Mouse (Mus musculus) testis, postnatal 10 days (tissue): ENCODE results near the gene Fam160a2.

Experiments used
- DNase-seq: peaks from one replicate; pipeline ENCODE4 v3.0.0; 2021; ENCODE audit warnings: low spot score

The Fam160a2 gene

DNA sequence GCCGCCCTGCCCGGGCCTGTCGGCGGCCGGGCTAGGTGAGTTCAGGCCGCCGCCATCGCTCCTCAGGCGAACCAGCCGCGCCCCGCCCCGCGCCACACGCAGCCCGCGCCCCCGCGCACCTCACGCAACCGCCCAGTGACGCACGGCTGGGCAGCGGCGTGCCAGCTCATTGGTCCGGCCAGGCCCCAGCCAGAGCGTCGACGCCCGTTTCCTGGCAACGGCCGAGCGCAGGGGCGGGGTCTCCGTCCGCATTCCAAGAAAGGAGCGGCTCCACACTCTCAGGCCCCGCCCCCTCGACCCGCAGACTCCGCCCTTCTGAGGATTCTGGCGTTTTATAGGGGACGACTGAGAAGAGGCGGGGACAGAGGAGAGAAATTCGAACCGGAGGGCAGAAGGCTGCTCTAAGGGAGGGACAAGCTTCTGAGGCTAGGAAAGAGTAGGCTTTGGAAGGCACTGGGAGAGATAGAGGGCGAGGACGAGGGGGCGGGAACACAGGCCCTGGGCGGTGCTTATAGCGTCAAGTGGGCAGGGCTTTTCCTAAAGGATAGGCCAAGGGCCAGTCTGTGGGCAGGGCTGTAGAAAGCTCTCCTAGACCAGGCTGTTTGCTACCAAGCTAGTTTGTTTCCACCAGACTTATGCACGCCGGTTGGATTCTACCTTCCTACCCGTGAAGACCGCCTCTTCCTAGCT is at the start of gene Fam160a2:
Gene Fam160a2 (minus strand): TSS at position 120 of the 690 bp plus-strand sequence.
- peak; percentile 100 for DNase-seq

GRCm38 (mm10) chr7:105445076-105445475 is 45.2 kb upstream of the Fam160a2 start:
- no peak for DNase-seq

- no peak for DNase-seq
Observed at GRCm38 (mm10) chr7:105441426-105441825, 41.6 kb upstream of the Fam160a2 start.

- DNase-seq = no peak
Observed at GRCm38 (mm10) chr7:105437979-105438772, 38.3 kb upstream of the Fam160a2 start.

GRCm38 (mm10) chr7:105434798-105435197 is 34.9 kb upstream of the Fam160a2 start:
- DNase-seq = peak; percentile 51

DNA sequence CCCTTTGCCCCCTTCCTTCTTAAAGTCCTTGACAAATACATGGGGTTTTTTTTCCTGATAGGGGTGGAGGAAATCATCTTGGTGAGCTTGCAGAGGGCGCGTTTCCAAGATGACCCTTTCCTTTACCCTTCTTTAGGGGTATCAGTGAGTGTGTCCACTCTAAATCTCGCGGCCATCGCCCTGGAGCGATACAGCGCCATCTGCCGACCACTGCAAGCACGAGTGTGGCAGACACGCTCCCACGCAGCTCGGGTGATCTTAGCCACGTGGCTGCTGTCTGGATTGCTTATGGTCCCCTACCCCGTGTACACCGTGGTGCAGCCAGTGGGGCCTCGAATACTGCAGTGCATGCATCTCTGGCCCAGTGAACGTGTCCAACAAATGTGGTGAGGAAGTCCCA is 34.0 kb upstream of the Fam160a2 start:
- DNase-seq = peak; percentile 49

DNA sequence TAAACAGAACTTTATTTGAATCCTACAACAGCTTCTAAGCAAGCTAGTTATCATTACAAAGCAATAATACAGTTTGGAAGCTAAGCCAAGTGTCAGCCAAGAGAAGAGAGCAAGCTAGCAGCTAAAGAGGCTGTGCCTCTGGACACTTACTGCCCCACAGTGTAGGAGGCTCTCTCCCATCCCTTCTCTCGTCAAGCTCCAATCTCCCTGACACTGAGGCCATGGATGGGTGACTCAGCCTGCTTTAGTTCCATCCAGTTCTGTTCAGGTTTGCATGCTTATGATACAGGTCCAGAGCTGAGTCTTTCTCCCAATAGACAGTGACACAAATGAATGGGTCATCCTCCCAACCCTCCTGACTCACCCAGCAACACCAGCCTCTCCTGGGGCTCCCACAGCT is 32.2 kb upstream of the Fam160a2 start:
- DNase-seq = no peak

GRCm38 (mm10) chr7:105426051-105426450 is 26.2 kb upstream of the Fam160a2 start:
- DNase-seq = no peak

GRCm38 (mm10) chr7:105425424-105426043 is 25.7 kb upstream of the Fam160a2 start, which contains the start of gene Cckbr:
Gene Cckbr, plus strand, starts transcription at chr7:105425731.
- no peak for DNase-seq

DNA sequence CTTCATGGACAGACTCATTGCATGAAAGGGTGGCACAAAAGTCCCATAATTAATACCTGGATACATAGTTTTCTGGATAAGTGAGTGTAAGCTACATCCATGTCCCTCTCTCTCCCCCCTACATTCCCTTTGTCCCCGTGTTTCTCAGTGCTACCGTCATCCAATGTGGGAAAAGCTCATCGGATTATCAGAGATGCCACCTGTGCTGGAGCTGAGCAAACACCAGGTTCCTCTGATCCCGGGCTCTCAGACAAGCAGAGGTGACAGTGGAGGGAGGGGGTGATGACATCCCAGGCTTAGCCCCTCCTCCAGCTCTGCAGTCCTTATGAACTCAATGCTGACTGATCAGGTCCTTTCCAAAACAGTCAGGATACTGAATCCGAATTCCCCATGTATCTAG is 24.5 kb upstream of the Fam160a2 start:
- DNase-seq = no peak

- DNase-seq = no peak
Observed at GRCm38 (mm10) chr7:105420903-105421302, 21.0 kb upstream of the Fam160a2 start.

DNA sequence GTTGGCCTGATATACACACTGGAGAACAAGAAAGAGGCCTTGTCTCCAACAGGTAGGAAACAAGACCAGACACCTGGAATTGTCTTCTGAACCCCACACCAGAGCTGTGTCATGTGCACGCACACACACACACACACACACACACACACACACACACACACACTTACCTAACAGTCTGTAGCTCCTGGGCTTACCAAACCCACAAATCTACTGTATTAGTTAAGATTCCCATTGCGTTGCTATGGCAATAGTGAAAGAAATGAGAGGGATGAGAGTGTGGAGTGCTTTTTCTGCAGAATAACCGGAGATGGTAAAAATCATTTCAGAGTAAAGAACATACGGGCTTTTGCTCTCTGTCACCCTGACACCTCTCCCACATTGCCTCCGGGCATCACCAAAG is 18.3 kb upstream of the Fam160a2 start:
- DNase-seq = no peak

GRCm38 (mm10) chr7:105416529-105416928 is 16.7 kb upstream of the Fam160a2 start:
- DNase-seq = no peak

DNA sequence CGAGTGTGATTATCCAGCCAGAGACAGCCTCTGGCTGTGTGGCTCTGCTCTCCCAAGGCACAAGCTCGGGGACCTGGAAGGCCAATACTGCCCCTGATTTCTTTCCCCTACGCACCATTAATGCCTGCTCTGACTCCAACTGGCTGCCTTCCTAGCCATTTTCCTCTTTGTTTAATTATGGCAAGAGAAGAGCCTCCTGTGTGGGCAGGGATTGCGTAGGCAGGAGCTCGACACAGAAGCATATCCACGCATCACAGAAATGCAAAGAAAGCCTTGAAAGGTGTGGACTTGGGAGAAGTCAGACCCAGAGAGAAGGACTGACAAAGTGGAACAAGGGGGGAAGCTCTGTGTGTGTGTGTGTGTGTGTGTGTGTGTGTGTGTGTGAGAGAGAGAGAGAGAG is 14.5 kb upstream of the Fam160a2 start:
- no peak for DNase-seq

GRCm38 (mm10) chr7:105411874-105412632 is 12.2 kb upstream of the Fam160a2 start:
- DNase-seq = peak; percentile 89

DNA sequence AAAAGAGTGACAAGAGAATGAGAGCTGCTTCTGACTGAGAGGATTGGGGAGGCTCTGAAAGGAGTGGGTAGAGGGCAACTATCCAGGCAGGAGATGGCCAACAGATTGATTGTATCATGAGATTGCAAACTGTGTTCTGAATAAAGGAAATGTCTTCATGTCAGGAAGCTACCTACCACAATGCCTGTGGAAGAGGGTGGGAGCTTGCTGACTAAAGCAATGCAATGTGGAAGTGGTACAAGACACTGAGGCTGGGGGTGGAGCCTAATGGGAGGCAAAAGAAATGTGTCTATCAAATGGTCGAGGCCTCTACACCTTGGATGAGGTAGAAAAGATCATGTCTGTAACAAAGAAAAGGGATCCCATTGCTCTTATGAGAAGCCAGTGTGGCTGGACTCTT is 6.5 kb upstream of the Fam160a2 start:
- DNase-seq = no peak

GRCm38 (mm10) chr7:105404268-105404667 is 4.4 kb upstream of the Fam160a2 start, which contains the start of gene Cnga4:
Gene Cnga4, plus strand, starts transcription at chr7:105404568.
- DNase-seq = no peak

DNA sequence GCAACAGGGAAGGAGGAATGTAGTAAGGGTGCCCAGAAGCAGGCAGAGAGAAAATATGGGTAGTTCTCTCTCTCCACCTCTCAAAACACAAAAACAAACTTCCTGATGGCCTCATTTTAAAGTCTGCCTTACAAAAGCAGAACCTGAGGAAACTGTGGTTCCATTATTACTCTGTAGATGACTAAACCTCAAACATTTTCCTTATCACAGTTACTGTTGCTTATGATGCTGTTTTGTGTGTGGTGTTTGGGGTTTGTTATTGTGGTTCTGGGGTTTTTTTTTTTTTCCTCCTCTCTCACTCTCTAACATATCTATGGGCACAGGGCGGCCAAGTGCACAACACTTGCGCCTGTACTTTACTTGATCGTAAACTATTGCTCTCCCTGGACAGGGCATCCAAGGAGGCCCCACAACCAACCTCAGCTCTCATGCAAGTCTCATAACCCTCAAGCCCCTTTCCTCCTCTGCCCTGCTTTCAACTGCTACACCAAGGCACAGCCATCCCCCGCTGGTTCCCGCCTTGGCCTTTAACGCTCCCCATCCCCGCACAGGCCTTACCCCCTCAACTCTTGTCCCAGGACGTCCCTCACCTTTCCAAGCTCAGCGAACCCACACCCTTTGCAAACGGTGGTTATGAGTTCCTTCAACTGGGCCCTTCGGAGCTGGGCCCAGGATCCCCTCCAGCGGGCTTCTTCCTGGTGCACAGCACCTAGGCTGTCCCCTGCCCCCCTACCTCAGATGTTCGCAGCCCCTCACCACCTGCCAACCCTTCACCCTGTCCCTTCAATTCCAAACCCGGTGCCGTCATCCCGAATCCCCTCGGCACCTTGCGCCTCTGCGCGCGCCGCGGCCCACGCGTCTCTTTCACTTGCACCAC is 558 bp downstream of the Fam160a2 start:
- no peak for DNase-seq

DNA sequence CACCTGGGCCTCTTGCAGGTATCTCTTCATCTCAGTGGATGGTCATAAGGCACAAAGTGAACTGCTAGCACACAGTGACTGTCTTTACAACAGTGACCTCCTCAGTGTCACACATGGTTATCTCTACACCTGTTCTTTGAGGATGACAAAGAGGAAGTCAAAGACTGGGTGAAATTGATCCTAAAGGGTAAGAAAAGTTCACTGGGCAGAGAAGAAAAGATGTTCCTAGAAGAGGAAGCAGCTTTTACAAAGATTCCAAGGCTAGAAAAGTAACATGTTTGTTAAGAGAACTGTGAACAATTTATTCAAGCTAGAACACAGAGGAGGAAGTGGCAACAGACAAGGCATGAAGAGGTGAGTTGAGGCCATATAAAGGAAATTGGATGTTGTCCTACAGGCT is 3.7 kb downstream of the Fam160a2 start:
- DNase-seq = no peak

DNA sequence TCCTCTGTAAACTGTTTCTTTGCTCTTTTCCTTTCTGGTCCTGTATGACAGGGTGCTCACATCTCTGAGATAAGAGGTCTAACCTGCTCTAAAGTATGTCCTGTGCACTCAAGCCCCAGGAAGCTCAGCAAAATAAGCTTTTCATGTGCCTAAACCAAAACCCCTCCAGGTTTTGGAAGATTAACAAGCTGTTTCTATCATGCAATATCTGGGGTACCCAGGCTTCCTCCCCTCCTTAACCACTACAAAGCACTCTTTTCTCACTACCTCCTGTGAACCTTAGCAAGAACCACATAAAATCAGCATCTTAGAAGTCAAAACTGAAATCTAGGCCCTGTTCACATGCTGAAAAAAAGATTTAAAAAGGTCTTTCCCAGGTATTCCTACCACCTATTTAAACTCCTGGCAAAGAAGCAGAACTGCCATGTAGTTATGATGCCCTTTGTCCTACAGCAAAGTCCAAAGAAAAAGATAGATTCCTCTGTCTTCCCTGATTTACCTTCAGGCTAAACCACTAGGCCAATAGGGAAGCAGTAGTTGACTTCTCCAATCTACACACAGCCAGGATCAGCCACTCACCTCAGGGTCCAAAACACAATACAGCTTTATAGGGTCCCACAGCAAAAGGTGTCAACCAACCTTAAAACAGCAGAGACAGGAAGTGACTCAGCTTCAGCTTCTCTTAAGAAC is 4.6 kb downstream of the Fam160a2 start:
- no peak for DNase-seq

DNA sequence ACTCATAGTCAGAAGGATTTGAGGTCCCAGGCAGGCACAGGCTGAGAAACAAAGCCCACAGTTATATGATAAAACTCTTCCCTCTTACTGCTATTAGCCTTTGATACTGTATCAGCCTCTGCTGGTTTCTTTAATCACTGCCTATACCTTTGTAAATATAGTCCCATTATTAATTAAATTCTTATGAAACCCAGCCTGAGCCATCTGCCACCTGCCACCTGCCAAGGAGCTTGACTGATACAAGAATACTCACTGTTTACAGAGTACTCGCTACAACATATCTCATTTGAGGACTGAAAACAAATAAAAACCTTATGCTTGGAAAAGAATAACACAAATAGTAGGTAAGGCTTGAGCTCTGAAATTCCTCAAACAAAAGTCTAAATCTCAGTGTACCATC is 5.2 kb downstream of the Fam160a2 start:
- DNase-seq = no peak
